In genomic region chr13:43450686-43451085, GRCm38 (mm10) we compare ENCODE assay signal across 19 mouse cellular contexts. TPM values are rescaled to one million over a fixed set of nuclear protein-coding genes. Genes with fewer than 3 reads are reported as not detected.
DNase-seq lines count a peak whose midpoint lies in the region; ATAC-seq and TF ChIP-seq lines count a peak whose summit lies in the region.
"Had no signal": no experiment of that assay in that cellular context is flagged by ENCODE, and none has a peak within 500 bp of the region (broad histone marks: within the 10 kb centered on the region; RNA-seq: fewer than 3 reads in every experiment).

No protein-coding gene starts in this region.

- no peak for TF ChIP-seq CTCF in kidney, adult 2 months (conservative IDR thresholded peaks at IDR 0.05; ENCODE audit: insufficient read depth, insufficient read length, low read depth, low read length)
- no peak for TF ChIP-seq CTCF in thymus, adult 2 months (IDR thresholded peaks at IDR 0.05; ENCODE audit: borderline replicate concordance, control insufficient read depth, extremely low read depth, insufficient read depth, low read length, poor library complexity)

- H3K4me3 ChIP-seq in kidney, adult 2 months (ENCODE audit: insufficient read depth, low read depth, low read length): no peak overlapping the region
- no peak overlapping the region for H3K4me3 ChIP-seq in midbrain, embryonic 11.5 days (ENCODE audit: low read depth, low read length)
- H3K4me3 ChIP-seq in midbrain, embryonic 14.5 days (replicated peaks; ENCODE audit: low read depth, low read length): no peak overlapping the region
- no peak overlapping the region for H3K4me3 ChIP-seq in thymus, adult 2 months (ENCODE audit: control insufficient read depth, insufficient read depth, low read length)
- H3K4me3 ChIP-seq: embryonic facial prominence, embryonic 10.5 days; embryonic facial prominence, embryonic 12.5 days; forebrain, embryonic 13.5 days; forebrain, embryonic 15.5 days had no signal

- no peaks in the 10 kb centered on the region for H3K36me3 ChIP-seq in kidney, adult 2 months (ENCODE audit: control insufficient read depth, insufficient read depth, low read length)
- no peaks in the 10 kb centered on the region for H3K36me3 ChIP-seq in midbrain, embryonic 11.5 days (ENCODE audit: control insufficient read depth, insufficient read depth, low read length)
- H3K36me3 ChIP-seq in midbrain, embryonic 14.5 days (ENCODE audit: control insufficient read depth, insufficient read depth, low read length): no peaks in the 10 kb centered on the region
- no peaks in the 10 kb centered on the region for H3K36me3 ChIP-seq in thymus, adult 2 months (ENCODE audit: control insufficient read depth, insufficient read depth, low read length)
- H3K36me3 ChIP-seq: embryonic facial prominence, embryonic 12.5 days; forebrain, embryonic 15.5 days had no signal

- TF ChIP-seq POLR2A in kidney, adult 2 months (IDR thresholded peaks at IDR 0.05; ENCODE audit: low read depth, low read length): no peak
- no peak for TF ChIP-seq POLR2A in thymus, adult 2 months (IDR thresholded peaks at IDR 0.05; ENCODE audit: control insufficient read depth, extremely low read depth, insufficient read depth, low read length, poor library complexity)

- 77% methylated on average over 3 of the region's 3 CpGs for WGBS in kidney, adult 2 months
- WGBS in midbrain, embryonic 11.5 days: 88% methylated on average over 3 of the region's 3 CpGs
- WGBS in midbrain, embryonic 14.5 days: 85% methylated on average over 3 of the region's 3 CpGs
- whole genome bisulfite sequencing in thymus, adult 2 months: 93% methylated on average over 3 of the region's 3 CpGs

- ATAC-seq in midbrain, embryonic 11.5 days (ENCODE audit: low FRiP score): no peak
- ATAC-seq in midbrain, embryonic 14.5 days (ENCODE audit: low FRiP score, low TSS enrichment): no peak
- ATAC-seq: forebrain, embryonic 13.5 days; forebrain, embryonic 15.5 days had no signal

- H3K9me3 ChIP-seq in midbrain, embryonic 11.5 days (ENCODE audit: control insufficient read depth, low read length): no peaks in the 10 kb centered on the region
- no peaks in the 10 kb centered on the region for H3K9me3 ChIP-seq in midbrain, embryonic 14.5 days (ENCODE audit: control insufficient read depth, low read length)
- H3K9me3 ChIP-seq: embryonic facial prominence, embryonic 10.5 days; embryonic facial prominence, embryonic 12.5 days; forebrain, embryonic 13.5 days; forebrain, embryonic 15.5 days had no signal

- H3K4me2 ChIP-seq in midbrain, embryonic 11.5 days: no peak overlapping the region
- no peak overlapping the region for H3K4me2 ChIP-seq in midbrain, embryonic 14.5 days (ENCODE audit: low read length)
- H3K4me2 ChIP-seq: embryonic facial prominence, embryonic 12.5 days; forebrain, embryonic 13.5 days; forebrain, embryonic 15.5 days had no signal

- peaks cover 19% of the 10 kb centered on the region; the same call in 1 of the 2 replicates for H3K4me1 ChIP-seq in kidney, adult 2 months (ENCODE audit: control insufficient read depth, insufficient read depth, low read length)
- peaks cover 5% of the 10 kb centered on the region; the same call in 1 of the 2 replicates for H3K4me1 ChIP-seq in midbrain, embryonic 11.5 days (ENCODE audit: control insufficient read depth, insufficient read depth, low read length)
- peaks cover 10% of the 10 kb centered on the region for H3K4me1 ChIP-seq in midbrain, embryonic 14.5 days (ENCODE audit: control insufficient read depth, insufficient read depth, low read length)
- H3K4me1 ChIP-seq in thymus, adult 2 months (replicated peaks; ENCODE audit: control insufficient read depth, insufficient read depth, low read length): peaks cover 31% of the 10 kb centered on the region

- no peak overlapping the region for H3K27ac ChIP-seq in kidney, adult 2 months (ENCODE audit: insufficient read depth, low read depth, low read length)
- no peak overlapping the region for H3K27ac ChIP-seq in midbrain, embryonic 11.5 days (ENCODE audit: low read depth, low read length)
- no peak overlapping the region for H3K27ac ChIP-seq in midbrain, embryonic 14.5 days (replicated peaks; ENCODE audit: low read depth, low read length)
- H3K27ac ChIP-seq in thymus, adult 2 months (ENCODE audit: control insufficient read depth, insufficient read depth, low read length): peak overlapping the region; percentile 73; the same call in 1 of the 2 replicates
- H3K27ac ChIP-seq: embryonic facial prominence, embryonic 10.5 days; embryonic facial prominence, embryonic 12.5 days; forebrain, embryonic 13.5 days; forebrain, embryonic 15.5 days had no signal

- peak; percentile 33 for DNase-seq in kidney, adult 2 months
- DNase-seq in kidney, postnatal 4 days: no peak
- DNase-seq in midbrain, embryonic 11.5 days (ENCODE audit: low spot score, missing footprints): peak; percentile 75
- no peak for DNase-seq in midbrain, embryonic 14.5 days
- DNase-seq in thymus, adult 2 months: no peak
- DNase-seq in thymus, postnatal 14 days: no peak
- no peak for DNase-seq in lung, postnatal 4 days
- DNase-seq: adrenal gland, adult 2 months; adrenal gland, postnatal 10 days; adrenal gland, postnatal 25 days; cerebellum, adult 11-12 months; cerebellum, adult 2 months; cerebellum, adult 9-10 months; cerebellum, postnatal 10 days; cerebellum, postnatal 25 days had no signal

- no peaks in the 10 kb centered on the region for H3K27me3 ChIP-seq in kidney, adult 2 months (replicated peaks; ENCODE audit: control insufficient read depth, insufficient read depth, low read length)
- H3K27me3 ChIP-seq in midbrain, embryonic 11.5 days (ENCODE audit: control insufficient read depth, insufficient read depth, low read length): no peaks in the 10 kb centered on the region
- no peaks in the 10 kb centered on the region for H3K27me3 ChIP-seq in midbrain, embryonic 14.5 days (ENCODE audit: control insufficient read depth, insufficient read depth, low read length)
- H3K27me3 ChIP-seq in thymus, adult 2 months (ENCODE audit: control insufficient read depth, insufficient read depth, low read length): no peaks in the 10 kb centered on the region
- H3K27me3 ChIP-seq: embryonic facial prominence, embryonic 12.5 days; forebrain, embryonic 13.5 days; forebrain, embryonic 15.5 days had no signal

- no peak overlapping the region for H3K9ac ChIP-seq in midbrain, embryonic 11.5 days (ENCODE audit: low read length)
- H3K9ac ChIP-seq in midbrain, embryonic 14.5 days (replicated peaks; ENCODE audit: low read length): no peak overlapping the region
- H3K9ac ChIP-seq: embryonic facial prominence, embryonic 12.5 days; forebrain, embryonic 13.5 days; forebrain, embryonic 15.5 days had no signal

RNA-seq across cellular contexts. Expression of gene Ranbp9, which starts 30.4 kb away (rescaled TPM):
- polyA plus RNA-seq in kidney, adult 2 months (2012; rRNA removed): 11.4 and 15.4 TPM in 2 replicates
- 10.9 and 15.9 TPM in 2 replicates for polyA plus RNA-seq in midbrain, embryonic 11.5 days (2014; fragmentation: Nextera tagmentation; extraction: Ambion mirVana)
- polyA plus RNA-seq in midbrain, embryonic 14.5 days (2014; fragmentation: Nextera tagmentation; extraction: Ambion mirVana): 19.6 and 22.7 TPM in 2 replicates
- polyA plus RNA-seq in thymus, adult 2 months (2012; rRNA removed): 26.7 and 35.6 TPM in 2 replicates

RNA-seq across cellular contexts. Expression of gene Nol7, which starts 52.5 kb away (rescaled TPM):
- polyA plus RNA-seq in kidney, adult 2 months (2012; rRNA removed): 42.8 and 46.0 TPM in 2 replicates
- 236 and 255 TPM in 2 replicates for polyA plus RNA-seq in midbrain, embryonic 11.5 days (2014; fragmentation: Nextera tagmentation; extraction: Ambion mirVana)
- 170 and 181 TPM in 2 replicates for polyA plus RNA-seq in midbrain, embryonic 14.5 days (2014; fragmentation: Nextera tagmentation; extraction: Ambion mirVana)
- 88.7 and 91.0 TPM in 2 replicates for polyA plus RNA-seq in thymus, adult 2 months (2012; rRNA removed)

Comparison
In these comparisons a context has a peak if more than half of its experiments do, and no peak if none do; other contexts are left out.
1. DNase-seq: peak in kidney, adult 2 months (single experiment) and midbrain, embryonic 11.5 days (single experiment); none in kidney, postnatal 4 days (0 of 2), midbrain, embryonic 14.5 days (single experiment), thymus, adult 2 months (single experiment), thymus, postnatal 14 days (single experiment) and lung, postnatal 4 days (0 of 2).